12 mouse cellular contexts compared by ENCODE assay signal in the genomic region with DNA sequence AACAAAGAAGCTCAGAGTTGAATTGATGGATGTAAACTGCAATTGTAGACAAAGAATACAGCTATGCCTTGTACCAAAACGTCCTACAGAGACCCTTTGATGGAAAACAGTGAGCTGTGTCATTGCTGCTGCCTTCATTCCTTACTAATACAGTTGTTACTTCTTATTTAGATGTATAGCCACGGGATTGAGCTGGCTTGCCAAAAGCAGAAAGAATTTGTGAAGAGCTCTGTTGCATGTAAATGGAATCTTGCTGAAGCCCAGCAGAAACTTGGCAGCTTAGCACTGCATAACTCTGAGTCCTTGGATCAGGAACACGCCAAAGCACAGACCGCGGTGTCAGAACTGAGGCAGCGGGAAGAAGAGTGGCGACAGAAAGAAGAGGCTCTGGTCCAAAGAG. TPM values are rescaled to one million over a fixed set of nuclear protein-coding genes. Genes with fewer than 3 reads are reported as not detected.
DNase-seq lines count a peak whose midpoint lies in the region; ATAC-seq and TF ChIP-seq lines count a peak whose summit lies in the region.
"Had no signal": no experiment of that assay in that cellular context is flagged by ENCODE, and none has a peak within 500 bp of the region (broad histone marks: within the 10 kb centered on the region; RNA-seq: fewer than 3 reads in every experiment).

No protein-coding gene starts in this region.

- peak; percentile 27 for DNase-seq in gastrocnemius, adult 2 months
- DNase-seq in gastrocnemius, postnatal 36 days = no peak
- DNase-seq in testis, postnatal 10 days (ENCODE audit: low spot score) = no peak
- DNase-seq in left cerebral cortex, adult 18-20 months (ENCODE audit: low spot score in 2 of 2) = peak; percentile 34 to 36
- no peak for DNase-seq in adrenal gland, adult 8-10 months
- DNase-seq in ovary, postnatal 14 days (ENCODE audit: low spot score) = no peak
- DNase-seq: gastrocnemius, postnatal 10 days; kidney, postnatal 10 days had no signal

- intact Hi-C loops in gastrocnemius, adult 2 months (cut with DNase I) = loop anchor here (5.0 kb wide), 2 partner anchors 52 to 983 kb away; partner anchors contain the start of genes Ak3 and Rfx3
- intact Hi-C loops in gastrocnemius, postnatal 36 days (cut with DNase I) = loop anchor here (5.0 kb wide), 1 partner anchor 52 kb away; the partner anchor contains the start of gene Ak3

- TF ChIP-seq CTCF in gastrocnemius, adult 2 months (IDR thresholded peaks at IDR 0.05) = no peak
- no peak for TF ChIP-seq CTCF in testis, adult 2 months (IDR thresholded peaks at IDR 0.05; ENCODE audit: control insufficient read depth, insufficient read depth, insufficient replicate concordance, low read depth, low read length)
- no peak for TF ChIP-seq CTCF in intestine, postnatal 0 days (IDR thresholded peaks at IDR 0.05; ENCODE audit: low read depth)

- ATAC-seq in intestine, postnatal 0 days = no peak
- ATAC-seq: liver, embryonic 12.5 days had no signal

- no peak for TF ChIP-seq POLR2A in testis, adult 2 months (IDR thresholded peaks at IDR 0.05; ENCODE audit: control insufficient read depth, low read depth, low read length)

- H3K4me3 ChIP-seq in gastrocnemius, adult 2 months = no peak overlapping the region
- H3K4me3 ChIP-seq in testis, adult 2 months (ENCODE audit: control insufficient read depth, low read depth, low read length) = peak overlapping the region; percentile 25
- no peak overlapping the region for H3K4me3 ChIP-seq in intestine, postnatal 0 days (ENCODE audit: low read depth, low read length)
- H3K4me3 ChIP-seq: liver, embryonic 12.5 days; neural tube, embryonic 12.5 days had no signal

- H3K36me3 ChIP-seq in testis, adult 2 months (ENCODE audit: control insufficient read depth, insufficient read depth, low read length) = peaks cover 3% of the 10 kb centered on the region; the same call in 1 of the 2 replicates
- H3K36me3 ChIP-seq in intestine, postnatal 0 days (ENCODE audit: control insufficient read depth, insufficient read depth) = peaks cover 27% of the 10 kb centered on the region

- no peak overlapping the region for H3K9ac ChIP-seq in intestine, postnatal 0 days (ENCODE audit: low read depth, low read length)
- H3K9ac ChIP-seq: liver, embryonic 12.5 days; neural tube, embryonic 12.5 days had no signal

- H3K4me1 ChIP-seq in testis, adult 2 months (ENCODE audit: control insufficient read depth, insufficient read depth, low read length) = peaks cover 3% of the 10 kb centered on the region; the same call in 1 of the 2 replicates
- no peaks in the 10 kb centered on the region for H3K4me1 ChIP-seq in intestine, postnatal 0 days (replicated peaks; ENCODE audit: control insufficient read depth, insufficient read depth, low read length)

- WGBS in intestine, postnatal 0 days = 76% methylated on average over 7 of the region's 7 CpGs

- H3K9me3 ChIP-seq in intestine, postnatal 0 days (ENCODE audit: control insufficient read depth) = no peaks in the 10 kb centered on the region
- H3K9me3 ChIP-seq: liver, embryonic 12.5 days; neural tube, embryonic 12.5 days had no signal

- H3K27me3 ChIP-seq in testis, adult 2 months (ENCODE audit: control insufficient read depth, insufficient read depth, low read length) = no peaks in the 10 kb centered on the region
- H3K27me3 ChIP-seq in intestine, postnatal 0 days (replicated peaks; ENCODE audit: control insufficient read depth, insufficient read depth, low read length) = no peaks in the 10 kb centered on the region
- H3K27me3 ChIP-seq: liver, embryonic 12.5 days; neural tube, embryonic 12.5 days had no signal

- H3K4me2 ChIP-seq in intestine, postnatal 0 days (replicated peaks; ENCODE audit: low read depth) = no peak overlapping the region
- H3K4me2 ChIP-seq: liver, embryonic 12.5 days; neural tube, embryonic 12.5 days had no signal

- peak overlapping the region; percentile 25; the same call in 1 of the 2 replicates for H3K27ac ChIP-seq in gastrocnemius, adult 2 months
- H3K27ac ChIP-seq in testis, adult 2 months (ENCODE audit: control insufficient read depth, insufficient read depth, low read depth, low read length) = no peak overlapping the region; the same call in 1 of the 2 replicates
- H3K27ac ChIP-seq in intestine, postnatal 0 days (ENCODE audit: low read depth, low read length) = no peak overlapping the region; the same call in 1 of the 2 replicates
- H3K27ac ChIP-seq: liver, embryonic 12.5 days; neural tube, embryonic 12.5 days had no signal

RNA-seq across cellular contexts. Expression of gene Cdc37l1, which starts 4.7 kb away (rescaled TPM):
- total RNA-seq in gastrocnemius, adult 2 months (2021) = 10 to 100 TPM; 44.8 to 55.5 TPM
- total RNA-seq in gastrocnemius, postnatal 36 days (2021) = 10 to 100 TPM; 40.5 to 40.6 TPM
- polyA plus RNA-seq in testis, adult 2 months (2012; rRNA removed) = 19.9 and 26.8 TPM in 2 replicates
- total RNA-seq in left cerebral cortex, adult 18-20 months (2021) = 100 to 1,000 TPM in 1 of 2 experiments, 10 to 100 TPM in 1; 99.4 to 102 TPM
- polyA plus RNA-seq in intestine, postnatal 0 days (2015; fragmentation: Nextera tagmentation; extraction: Ambion mirVana) = 19.7 and 23.9 TPM in 2 replicates
- 10 to 100 TPM; 46.0 to 71.5 (median 58.1) TPM for total RNA-seq in adrenal gland, adult 8-10 months (2022)

RNA-seq across cellular contexts. Expression of gene 4430402I18Rik, which starts 27.3 kb away (rescaled TPM):
- total RNA-seq in gastrocnemius, adult 2 months (2021) = 1 to 10 TPM; 2.1 to 2.6 TPM
- total RNA-seq in gastrocnemius, postnatal 36 days (2021) = under 1 TPM; 0.54 to 0.87 TPM
- 190 and 233 TPM in 2 replicates for polyA plus RNA-seq in testis, adult 2 months (2012; rRNA removed)
- total RNA-seq in left cerebral cortex, adult 18-20 months (2021) = 1 to 10 TPM; 6.8 to 7.5 TPM
- polyA plus RNA-seq in intestine, postnatal 0 days (2015; fragmentation: Nextera tagmentation; extraction: Ambion mirVana) = 3.8 and 4.8 TPM in 2 replicates
- total RNA-seq in adrenal gland, adult 8-10 months (2022) = 1 to 10 TPM; 2.8 to 6.1 (median 5.0) TPM

RNA-seq across cellular contexts. Expression of gene Plpp6, which starts 31.1 kb away (rescaled TPM):
- total RNA-seq in gastrocnemius, adult 2 months (2021) = 1 to 10 TPM; 1.8 to 1.9 TPM
- total RNA-seq in gastrocnemius, postnatal 36 days (2021) = 1 to 10 TPM; 1.6 to 1.9 TPM
- polyA plus RNA-seq in testis, adult 2 months (2012; rRNA removed) = 29.3 and 30.2 TPM in 2 replicates
- 10 to 100 TPM; 52.1 to 52.3 TPM for total RNA-seq in left cerebral cortex, adult 18-20 months (2021)
- polyA plus RNA-seq in intestine, postnatal 0 days (2015; fragmentation: Nextera tagmentation; extraction: Ambion mirVana) = 22.3 and 23.2 TPM in 2 replicates
- total RNA-seq in adrenal gland, adult 8-10 months (2022) = 10 to 100 TPM; 24.8 to 52.8 (median 40.2) TPM

RNA-seq across cellular contexts. Expression of gene Ak3, which starts 52.9 kb away (rescaled TPM):
- total RNA-seq in gastrocnemius, adult 2 months (2021) = 10 to 100 TPM; 38.1 to 54.4 TPM
- 10 to 100 TPM; 47.4 to 49.0 TPM for total RNA-seq in gastrocnemius, postnatal 36 days (2021)
- 13.2 and 13.6 TPM in 2 replicates for polyA plus RNA-seq in testis, adult 2 months (2012; rRNA removed)
- total RNA-seq in left cerebral cortex, adult 18-20 months (2021) = 10 to 100 TPM; 53.7 to 54.9 TPM
- 70.4 and 73.9 TPM in 2 replicates for polyA plus RNA-seq in intestine, postnatal 0 days (2015; fragmentation: Nextera tagmentation; extraction: Ambion mirVana)
- 100 to 1,000 TPM; 109 to 240 (median 158) TPM for total RNA-seq in adrenal gland, adult 8-10 months (2022)

Comparison
In these comparisons a context has a peak if more than half of its experiments do, and no peak if none do; other contexts are left out.
1. DNase-seq: peak in gastrocnemius, adult 2 months (single experiment) and left cerebral cortex, adult 18-20 months (2 of 2); none in gastrocnemius, postnatal 36 days (0 of 2), testis, postnatal 10 days (single experiment), adrenal gland, adult 8-10 months (single experiment) and ovary, postnatal 14 days (single experiment).
2. RNA of gene Plpp6, which starts 31.1 kb away (total RNA-seq): 52.1 to 52.3 TPM in left cerebral cortex, adult 18-20 months and 24.8 to 52.8 TPM in adrenal gland, adult 8-10 months; 1.8 to 1.9 TPM in gastrocnemius, adult 2 months and 1.6 to 1.9 TPM in gastrocnemius, postnatal 36 days; every median in the first group is over 4 times any median in the second.